10 mouse cellular contexts compared by ENCODE assay signal in genomic region chr9:48972494-48972893, GRCm38 (mm10). TPM values are rescaled to one million over a fixed set of nuclear protein-coding genes. Genes with fewer than 3 reads are reported as not detected.
DNase-seq lines count a peak whose midpoint lies in the region; ATAC-seq and TF ChIP-seq lines count a peak whose summit lies in the region.
"Had no signal": no experiment of that assay in that cellular context is flagged by ENCODE, and none has a peak within 500 bp of the region (broad histone marks: within the 10 kb centered on the region; RNA-seq: fewer than 3 reads in every experiment).

No protein-coding gene starts in this region.

- H3K27ac ChIP-seq in heart, embryonic 10.5 days = no peak overlapping the region
- no peak overlapping the region for H3K27ac ChIP-seq in embryonic fibroblast, embryonic 13.5 days (ENCODE audit: insufficient read depth, low read length)
- H3K27ac ChIP-seq: embryonic facial prominence, embryonic 12.5 days; limb, embryonic 12.5 days had no signal

- peak; percentile 65 for TF ChIP-seq CTCF in Patski (IDR thresholded peaks at IDR 0.05)
- peak; percentile 61; the same call in 1 of the 2 replicates for TF ChIP-seq CTCF in embryonic fibroblast, embryonic 13.5 days (IDR thresholded peaks at IDR 0.05; ENCODE audit: borderline replicate concordance, insufficient read depth, low read length)

- in situ Hi-C loops in Patski (cut with MboI; ENCODE audit: low pct_unique_long_range_greater_than_20kb) = loop anchor here (5.0 kb wide), 1 partner anchor 330 kb away; no protein-coding TSS in a partner anchor

- H3K27me3 ChIP-seq in heart, embryonic 10.5 days (ENCODE audit: insufficient read depth, poor library complexity, severe bottlenecking) = no peaks in the 10 kb centered on the region
- H3K27me3 ChIP-seq in Patski = peaks cover 5% of the 10 kb centered on the region
- H3K27me3 ChIP-seq: embryonic facial prominence, embryonic 12.5 days; limb, embryonic 12.5 days had no signal

- no peaks in the 10 kb centered on the region for H3K9me3 ChIP-seq in heart, embryonic 10.5 days
- H3K9me3 ChIP-seq: embryonic facial prominence, embryonic 12.5 days; limb, embryonic 12.5 days had no signal

- 33% methylated on average over 3 of the region's 3 CpGs for WGBS in heart, embryonic 10.5 days

- H3K36me3 ChIP-seq in heart, embryonic 10.5 days = no peaks in the 10 kb centered on the region
- H3K36me3 ChIP-seq: embryonic facial prominence, embryonic 12.5 days; limb, embryonic 12.5 days had no signal

- POLR2A ChIA-PET in Patski (lab: Charles Lee) = no interaction called here

- intact Hi-C loops in heart, postnatal 14 days (cut with DNase I) = loop anchor here (2.0 to 10.0 kb wide), 3 partner anchors 80 to 328 kb away; no protein-coding TSS in a partner anchor
- intact Hi-C loops in left cerebral cortex, postnatal 10 days (cut with DNase I) = loop anchor here (1.0 to 5.0 kb wide), 2 partner anchors 80 to 327 kb away; no protein-coding TSS in a partner anchor

- DNase-seq in heart, postnatal 14 days = peak; percentile 43 to 64
- no peak for DNase-seq in heart, embryonic 10.5 days (ENCODE audit: low spot score)
- DNase-seq in A20 (ENCODE audit: low read depth, low spot score) (peak; percentile 51), Patski (ENCODE audit: low read depth, low spot score) (no peak)
- peak; percentile 56 to 59 for DNase-seq in left cerebral cortex, postnatal 10 days (ENCODE audit: extremely low spot score in 1 of 2, low spot score in 2 of 2)
- DNase-seq in right cerebral cortex, adult 18-20 months = peak; percentile 39
- no peak for DNase-seq in urinary bladder, postnatal 10 days (ENCODE audit: low spot score)

- CTCF ChIA-PET in Patski (lab: Charles Lee) = interaction anchor here (1.0 to 1.4 kb wide), 6 partner anchors 9 to 327 kb away, joined by 3 to 8 read pairs (median 4); partner anchors contain the start of gene Htr3b

- TF ChIP-seq POLR2A in embryonic fibroblast, embryonic 13.5 days (IDR thresholded peaks at IDR 0.05; ENCODE audit: low read depth, low read length) = no peak

- no peaks in the 10 kb centered on the region for H3K4me1 ChIP-seq in heart, embryonic 10.5 days
- no peaks in the 10 kb centered on the region for H3K4me1 ChIP-seq in embryonic fibroblast, embryonic 13.5 days (ENCODE audit: control insufficient read depth, insufficient read depth, low read length)
- H3K4me1 ChIP-seq: embryonic facial prominence, embryonic 12.5 days had no signal

- no peak overlapping the region for H3K4me3 ChIP-seq in heart, embryonic 10.5 days
- no peak overlapping the region for H3K4me3 ChIP-seq in embryonic fibroblast, embryonic 13.5 days (ENCODE audit: insufficient read depth, low read length)
- H3K4me3 ChIP-seq: embryonic facial prominence, embryonic 12.5 days; limb, embryonic 12.5 days had no signal

- no peak for ATAC-seq in Patski

RNA-seq across cellular contexts. Expression of gene Htr3b, which starts 7.7 kb away (rescaled TPM):
- total RNA-seq in heart, postnatal 14 days (2021) = not detected
- not detected in 2 replicates for polyA plus RNA-seq in heart, embryonic 10.5 days (2016; fragmentation: Nextera tagmentation; extraction: Ambion mirVana)
- not detected for polyA plus RNA-seq in Patski (2021)
- not detected in 2 replicates for polyA plus RNA-seq in embryonic fibroblast, embryonic 13.5 days (2011; ENCODE audit: insufficient read length, low read depth, missing spikeins)
- not detected for total RNA-seq in left cerebral cortex, postnatal 10 days (2021)
- polyA plus RNA-seq: limb, embryonic 12.5 days had no signal

RNA-seq across cellular contexts. Expression of gene Usp28, which starts 12.7 kb away (rescaled TPM):
- total RNA-seq in heart, postnatal 14 days (2021) = 100 to 1,000 TPM; 140 to 145 TPM
- polyA plus RNA-seq in heart, embryonic 10.5 days (2016; fragmentation: Nextera tagmentation; extraction: Ambion mirVana) = 86.2 and 146 TPM in 2 replicates
- 20.7 TPM for polyA plus RNA-seq in Patski (2021)
- 20.7 and 22.5 TPM in 2 replicates for polyA plus RNA-seq in embryonic fibroblast, embryonic 13.5 days (2011; ENCODE audit: insufficient read length, low read depth, missing spikeins)
- 10 to 100 TPM; 43.2 to 52.2 TPM for total RNA-seq in left cerebral cortex, postnatal 10 days (2021)

Comparison
In these comparisons a context has a peak if more than half of its experiments do, and no peak if none do; other contexts are left out.
1. DNase-seq: peak in heart, postnatal 14 days (2 of 2), A20 (single experiment), left cerebral cortex, postnatal 10 days (2 of 2) and right cerebral cortex, adult 18-20 months (single experiment); none in heart, embryonic 10.5 days (single experiment), Patski (single experiment) and urinary bladder, postnatal 10 days (single experiment).